In genomic region chr1:153846867-153847266, GRCm38 (mm10) we compare ENCODE assay signal across 10 mouse cellular contexts. TPM values are rescaled to one million over a fixed set of nuclear protein-coding genes. Genes with fewer than 3 reads are reported as not detected.
DNase-seq lines count a peak whose midpoint lies in the region; ATAC-seq lines count a peak whose summit lies in the region.
"Had no signal": no experiment of that assay in that cellular context is flagged by ENCODE, and none has a peak within 500 bp of the region (broad histone marks: within the 10 kb centered on the region; RNA-seq: fewer than 3 reads in every experiment).

No protein-coding gene starts in this region.

- H3K27me3 ChIP-seq in hindbrain, embryonic 13.5 days, result no peaks in the 10 kb centered on the region
- no peaks in the 10 kb centered on the region for H3K27me3 ChIP-seq in hindbrain, embryonic 12.5 days
- peaks cover 4% of the 10 kb centered on the region for H3K27me3 ChIP-seq in megakaryocyte, embryonic 14.5 days (replicated peaks)
- H3K27me3 ChIP-seq: embryonic facial prominence, embryonic 15.5 days; neural tube, embryonic 12.5 days had no signal

- no peak overlapping the region for H3K4me3 ChIP-seq in hindbrain, embryonic 13.5 days
- no peak overlapping the region for H3K4me3 ChIP-seq in hindbrain, embryonic 12.5 days
- H3K4me3 ChIP-seq in megakaryocyte, embryonic 14.5 days (replicated peaks), result peak overlapping the region; percentile 55
- H3K4me3 ChIP-seq: embryonic facial prominence, embryonic 15.5 days; neural tube, embryonic 12.5 days had no signal

- ATAC-seq in hindbrain, embryonic 13.5 days (ENCODE audit: low FRiP score), result peak; percentile 66; the same call in 1 of the 2 replicates
- no peak for ATAC-seq in hindbrain, embryonic 12.5 days (ENCODE audit: low FRiP score)

- intact Hi-C loops in left cerebral cortex, postnatal 10 days (cut with DNase I), result loop anchor here (5.0 kb wide), 1 partner anchor 100 kb away; the partner anchor contains the start of gene Rnasel
- intact Hi-C loops in left cerebral cortex, postnatal 4 days (cut with DNase I), result no loop called here

- H3K4me2 ChIP-seq in hindbrain, embryonic 13.5 days, result no peak overlapping the region
- H3K4me2 ChIP-seq in hindbrain, embryonic 12.5 days (replicated peaks), result no peak overlapping the region
- H3K4me2 ChIP-seq: embryonic facial prominence, embryonic 15.5 days; neural tube, embryonic 12.5 days had no signal

- no peaks in the 10 kb centered on the region for H3K36me3 ChIP-seq in hindbrain, embryonic 13.5 days
- H3K36me3 ChIP-seq in hindbrain, embryonic 12.5 days, result no peaks in the 10 kb centered on the region
- H3K36me3 ChIP-seq in megakaryocyte, embryonic 14.5 days (replicated peaks; ENCODE audit: low read length), result no peaks in the 10 kb centered on the region
- H3K36me3 ChIP-seq: embryonic facial prominence, embryonic 15.5 days; neural tube, embryonic 12.5 days had no signal

- no peaks in the 10 kb centered on the region for H3K9me3 ChIP-seq in hindbrain, embryonic 13.5 days
- no peaks in the 10 kb centered on the region for H3K9me3 ChIP-seq in hindbrain, embryonic 12.5 days (replicated peaks)
- H3K9me3 ChIP-seq in megakaryocyte, embryonic 14.5 days, result no peaks in the 10 kb centered on the region
- H3K9me3 ChIP-seq: embryonic facial prominence, embryonic 15.5 days; neural tube, embryonic 12.5 days had no signal

- DNase-seq in CD4-positive, CD25-positive, alpha-beta regulatory T cell, adult 2 months (ENCODE audit: low read depth, low spot score), result peak; percentile 64
- peak; percentile 60 for DNase-seq in brain, adult 2 months (ENCODE audit: low read depth, low spot score)
- DNase-seq in left cerebral cortex, postnatal 10 days (ENCODE audit: extremely low spot score in 1 of 2, low spot score in 2 of 2), result no peak
- no peak for DNase-seq in left cerebral cortex, postnatal 4 days
- DNase-seq in lung, postnatal 25 days (ENCODE audit: low spot score), result no peak

- 30% methylated on average over 6 of the region's 6 CpGs for WGBS in hindbrain, embryonic 13.5 days
- WGBS in hindbrain, embryonic 12.5 days, result 26% methylated on average over 6 of the region's 6 CpGs

- H3K27ac ChIP-seq in hindbrain, embryonic 13.5 days, result no peak overlapping the region
- H3K27ac ChIP-seq in hindbrain, embryonic 12.5 days, result no peak overlapping the region
- H3K27ac ChIP-seq: embryonic facial prominence, embryonic 15.5 days; neural tube, embryonic 12.5 days had no signal

- no peaks in the 10 kb centered on the region for H3K4me1 ChIP-seq in hindbrain, embryonic 13.5 days (replicated peaks)
- no peaks in the 10 kb centered on the region for H3K4me1 ChIP-seq in hindbrain, embryonic 12.5 days
- H3K4me1 ChIP-seq in megakaryocyte, embryonic 14.5 days, result peaks cover 5% of the 10 kb centered on the region; the same call in 1 of the 2 replicates
- H3K4me1 ChIP-seq: embryonic facial prominence, embryonic 15.5 days; neural tube, embryonic 12.5 days had no signal

- H3K9ac ChIP-seq in hindbrain, embryonic 13.5 days, result no peak overlapping the region
- no peak overlapping the region for H3K9ac ChIP-seq in hindbrain, embryonic 12.5 days
- H3K9ac ChIP-seq: embryonic facial prominence, embryonic 15.5 days; neural tube, embryonic 12.5 days had no signal

RNA-seq across cellular contexts. Expression of gene Rgsl1, which starts 2.9 kb away (rescaled TPM):
- polyA plus RNA-seq in hindbrain, embryonic 13.5 days (2015; fragmentation: Nextera tagmentation; extraction: Ambion mirVana), result 0.08 and 0.26 TPM in 2 replicates
- 0.12 and 0.27 TPM in 2 replicates for polyA plus RNA-seq in hindbrain, embryonic 12.5 days (2016; fragmentation: Nextera tagmentation; extraction: Ambion mirVana)
- polyA plus RNA-seq in megakaryocyte, embryonic 14.5 days (2012; ENCODE audit: insufficient read depth, low replicate concordance), result not detected in 2 replicates
- total RNA-seq in left cerebral cortex, postnatal 10 days (2021), result 1 to 10 TPM in 1 of 2 experiments, under 1 TPM in 1; 0.81 to 1.1 TPM
- total RNA-seq in left cerebral cortex, postnatal 4 days (2021), result 1 to 10 TPM; 1.3 to 1.5 TPM

RNA-seq across cellular contexts. Expression of gene Teddm1b, which starts 27.3 kb away (rescaled TPM):
- 0.63 and 0.87 TPM in 2 replicates for polyA plus RNA-seq in hindbrain, embryonic 13.5 days (2015; fragmentation: Nextera tagmentation; extraction: Ambion mirVana)
- 0.42 and 0.46 TPM in 2 replicates for polyA plus RNA-seq in hindbrain, embryonic 12.5 days (2016; fragmentation: Nextera tagmentation; extraction: Ambion mirVana)
- not detected in 2 replicates for polyA plus RNA-seq in megakaryocyte, embryonic 14.5 days (2012; ENCODE audit: insufficient read depth, low replicate concordance)
- not detected for total RNA-seq in left cerebral cortex, postnatal 10 days (2021)
- not detected for total RNA-seq in left cerebral cortex, postnatal 4 days (2021)

RNA-seq across cellular contexts. Expression of gene Teddm1a, which starts 44.7 kb away (rescaled TPM):
- polyA plus RNA-seq in hindbrain, embryonic 13.5 days (2015; fragmentation: Nextera tagmentation; extraction: Ambion mirVana), result not detected in 2 replicates
- not detected in 2 replicates for polyA plus RNA-seq in hindbrain, embryonic 12.5 days (2016; fragmentation: Nextera tagmentation; extraction: Ambion mirVana)
- not detected in 2 replicates for polyA plus RNA-seq in megakaryocyte, embryonic 14.5 days (2012; ENCODE audit: insufficient read depth, low replicate concordance)
- not detected for total RNA-seq in left cerebral cortex, postnatal 10 days (2021)
- not detected for total RNA-seq in left cerebral cortex, postnatal 4 days (2021)
- polyA plus RNA-seq: embryonic facial prominence, embryonic 15.5 days; neural tube, embryonic 12.5 days had no signal

RNA-seq across cellular contexts. Expression of gene Glul, which starts 52.9 kb away (rescaled TPM):
- polyA plus RNA-seq in hindbrain, embryonic 13.5 days (2015; fragmentation: Nextera tagmentation; extraction: Ambion mirVana), result 150 and 164 TPM in 2 replicates
- 126 TPM in 2 replicates for polyA plus RNA-seq in hindbrain, embryonic 12.5 days (2016; fragmentation: Nextera tagmentation; extraction: Ambion mirVana)
- polyA plus RNA-seq in megakaryocyte, embryonic 14.5 days (2012; ENCODE audit: insufficient read depth, low replicate concordance), result 15.1 and 68.1 TPM in 2 replicates
- total RNA-seq in left cerebral cortex, postnatal 10 days (2021), result 1,000 to 10,000 TPM in 1 of 2 experiments, 100 to 1,000 TPM in 1; 850 to 1,099 TPM
- 100 to 1,000 TPM; 359 to 362 TPM for total RNA-seq in left cerebral cortex, postnatal 4 days (2021)

RNA-seq across cellular contexts. Expression of gene Teddm2, which starts 53.2 kb away (rescaled TPM):
- 0.96 and 1.3 TPM in 2 replicates for polyA plus RNA-seq in hindbrain, embryonic 13.5 days (2015; fragmentation: Nextera tagmentation; extraction: Ambion mirVana)
- polyA plus RNA-seq in hindbrain, embryonic 12.5 days (2016; fragmentation: Nextera tagmentation; extraction: Ambion mirVana), result 0.66 and 0.77 TPM in 2 replicates
- 0.59 TPM in 1 of 2 replicates, not detected in the other for polyA plus RNA-seq in megakaryocyte, embryonic 14.5 days (2012; ENCODE audit: insufficient read depth, low replicate concordance)
- total RNA-seq in left cerebral cortex, postnatal 10 days (2021), result 1 to 10 TPM; 1.8 to 2.6 TPM
- 1 to 10 TPM; 2.1 to 3.5 TPM for total RNA-seq in left cerebral cortex, postnatal 4 days (2021)

Comparison
In these comparisons a context has a peak if more than half of its experiments do, and no peak if none do; other contexts are left out.
1. DNase-seq: peak in CD4-positive, CD25-positive, alpha-beta regulatory T cell, adult 2 months (single experiment) and brain, adult 2 months (single experiment); none in left cerebral cortex, postnatal 10 days (0 of 2), left cerebral cortex, postnatal 4 days (single experiment) and lung, postnatal 25 days (single experiment).